Mouse (Mus musculus): ENCODE measurements around the gene Dab1. TPM values are rescaled to one million over a fixed set of nuclear protein-coding genes. Genes with fewer than 3 reads are reported as not detected.

Dab1 gene
- total and polyA plus RNA-seq, 3 experiments = not detected

GRCm38 (mm10) chr4:103961134-103962049 lies 342.2 kb downstream of the Dab1 start:
- no peak for DNase-seq (ENCODE audit: low read depth, low spot score)
- TF ChIP-seq E2F4 (IDR thresholded peaks at IDR 0.05; ENCODE audit: borderline replicate concordance, low read depth, low read length) (no peak), MXI1 (IDR thresholded peaks at IDR 0.05; ENCODE audit: low read depth, low read length) (no peak), CHD2 (IDR thresholded peaks at IDR 0.05; ENCODE audit: low read length) (no peak), NRF1 (IDR thresholded peaks at IDR 0.05; ENCODE audit: insufficient read depth, low read depth, low read length, poor library complexity, severe bottlenecking) (no peak), MAZ (IDR thresholded peaks at IDR 0.05; ENCODE audit: low read depth, low read length) (no peak), SIN3A (IDR thresholded peaks at IDR 0.05; ENCODE audit: low read length) (no peak), MEF2A (IDR thresholded peaks at IDR 0.05; ENCODE audit: extremely low read depth, insufficient replicate concordance, low read depth, low read length, poor library complexity, severe bottlenecking) (no peak), ELF1 (IDR thresholded peaks at IDR 0.05; ENCODE audit: low read depth, low read length) (no peak), GABPA (IDR thresholded peaks at IDR 0.05; ENCODE audit: low read depth, low read length) (no peak), TBP (IDR thresholded peaks at IDR 0.05; ENCODE audit: low read depth, low read length) (no peak), TAL1 (IDR thresholded peaks at IDR 0.05; ENCODE audit: low read length) (no peak), BHLHE40 (IDR thresholded peaks at IDR 0.05; ENCODE audit: borderline replicate concordance, low read depth, low read length) (no peak), USF2 (IDR thresholded peaks at IDR 0.05; ENCODE audit: borderline replicate concordance in 1 of 2, insufficient read depth in 1 of 2, low read depth in 1 of 2, low read length in 2 of 2) (no peak), MAFK (IDR thresholded peaks at IDR 0.05; ENCODE audit: borderline replicate concordance, low read depth, low read length) (no peak), NELFE (IDR thresholded peaks at IDR 0.05; ENCODE audit: low read depth, low read length) (no peak), CHD1 (IDR thresholded peaks at IDR 0.05; ENCODE audit: low read depth, low read length) (no peak), MYC (IDR thresholded peaks at IDR 0.05; ENCODE audit: low read depth, low read length) (no peak), JUND (IDR thresholded peaks at IDR 0.05; ENCODE audit: low read depth, low read length) (no peak)
- no peaks in the 10 kb centered on the region for H3K27me3 ChIP-seq (ENCODE audit: control insufficient read depth in 1 of 2, insufficient read depth in 2 of 2, low read length in 2 of 2)
- no peak overlapping the region for H3K4me3 ChIP-seq (ENCODE audit: control insufficient read depth in 1 of 2, insufficient read depth in 1 of 2, low read depth in 2 of 2, low read length in 2 of 2)
- no peaks in the 10 kb centered on the region for H3K4me1 ChIP-seq (ENCODE audit: control insufficient read depth in 1 of 2, insufficient read depth in 2 of 2, low read length in 2 of 2)
- H3K27ac ChIP-seq (ENCODE audit: control insufficient read depth, low read depth, low read length) = no peak overlapping the region
- no peaks in the 10 kb centered on the region for H3K9me3 ChIP-seq (replicated peaks; ENCODE audit: insufficient read depth, low read length)
- no peaks in the 10 kb centered on the region for H3K79me2 ChIP-seq (ENCODE audit: control insufficient read depth, insufficient read depth, low read length, poor library complexity)
- no peaks in the 10 kb centered on the region for H3K36me3 ChIP-seq (ENCODE audit: control insufficient read depth in 1 of 2, insufficient read depth in 2 of 2, low read length in 2 of 2)
- no peak overlapping the region for H3K9ac ChIP-seq (ENCODE audit: control insufficient read depth, low read depth, low read length, poor library complexity, severe bottlenecking)

- no peak overlapping the region for H3K4me3 ChIP-seq (ENCODE audit: control insufficient read depth in 1 of 2, insufficient read depth in 1 of 2, low read depth in 2 of 2, low read length in 2 of 2)
- H3K27me3 ChIP-seq (ENCODE audit: control insufficient read depth in 1 of 2, insufficient read depth in 2 of 2, low read length in 2 of 2) = no peaks in the 10 kb centered on the region
- TF ChIP-seq TBP (IDR thresholded peaks at IDR 0.05; ENCODE audit: low read depth, low read length) (no peak), HCFC1 (IDR thresholded peaks at IDR 0.05; ENCODE audit: low read depth, low read length) (no peak)
- H3K79me2 ChIP-seq (ENCODE audit: control insufficient read depth, insufficient read depth, low read length, poor library complexity) = no peaks in the 10 kb centered on the region
- no peaks in the 10 kb centered on the region for H3K9me3 ChIP-seq (replicated peaks; ENCODE audit: insufficient read depth, low read length)
- no peaks in the 10 kb centered on the region for H3K4me1 ChIP-seq (ENCODE audit: control insufficient read depth in 1 of 2, insufficient read depth in 2 of 2, low read length in 2 of 2)
- no peaks in the 10 kb centered on the region for H3K36me3 ChIP-seq (ENCODE audit: control insufficient read depth in 1 of 2, insufficient read depth in 2 of 2, low read length in 2 of 2)
- no peak for DNase-seq (ENCODE audit: low read depth, low spot score)
- H3K9ac ChIP-seq (ENCODE audit: control insufficient read depth, low read depth, low read length, poor library complexity, severe bottlenecking) = no peak overlapping the region
- H3K27ac ChIP-seq (ENCODE audit: control insufficient read depth, low read depth, low read length) = no peak overlapping the region
Measured at GRCm38 (mm10) chr4:103969906-103970305, 350.7 kb downstream of the Dab1 start.

All from MEL (cell line).